Mouse (Mus musculus): ENCODE data around the gene Rcor1.

The Rcor1 gene

GRCm38 (mm10) chr12:111125666-111126065 lies 86.5 kb downstream of the Rcor1 start:
- no peak for DNase-seq (ENCODE audit: low spot score in 2 of 2)

GRCm38 (mm10) chr12:111134169-111134568 lies 95.0 kb downstream of the Rcor1 start:
- no peak for DNase-seq (ENCODE audit: low spot score in 2 of 2)

GRCm38 (mm10) chr12:111134791-111135733 lies 95.9 kb downstream of the Rcor1 start:
- DNase-seq (ENCODE audit: low spot score in 2 of 2), result no peak

GRCm38 (mm10) chr12:111135953-111136352 lies 96.8 kb downstream of the Rcor1 start:
- no peak for DNase-seq (ENCODE audit: low spot score in 2 of 2)

- DNase-seq (ENCODE audit: low spot score in 2 of 2), result no peak
Observed at GRCm38 (mm10) chr12:111137079-111137478, 97.9 kb downstream of the Rcor1 start.

- no peak for DNase-seq (ENCODE audit: low spot score in 2 of 2)
Observed at GRCm38 (mm10) chr12:111143005-111143508, 103.9 kb downstream of the Rcor1 start.

GRCm38 (mm10) chr12:111143509-111144063 lies 104.4 kb downstream of the Rcor1 start:
- no peak for DNase-seq (ENCODE audit: low spot score in 2 of 2)

GRCm38 (mm10) chr12:111144598-111144997 lies 105.4 kb downstream of the Rcor1 start:
- DNase-seq (ENCODE audit: low spot score in 2 of 2), result no peak

GRCm38 (mm10) chr12:111145269-111145668 lies 106.1 kb downstream of the Rcor1 start:
- DNase-seq (ENCODE audit: low spot score in 2 of 2), result peak; percentile 51 to 65

GRCm38 (mm10) chr12:111149495-111150235 lies 110.5 kb downstream of the Rcor1 start:
- DNase-seq (ENCODE audit: low spot score in 2 of 2), result no peak

GRCm38 (mm10) chr12:111150236-111150596 lies 111.1 kb downstream of the Rcor1 start:
- DNase-seq (ENCODE audit: low spot score in 2 of 2), result no peak

GRCm38 (mm10) chr12:111151422-111152156 lies 112.4 kb downstream of the Rcor1 start:
- no peak for DNase-seq (ENCODE audit: low spot score in 2 of 2)

GRCm38 (mm10) chr12:111152579-111152978 lies 113.4 kb downstream of the Rcor1 start:
- DNase-seq (ENCODE audit: low spot score in 2 of 2), result no peak

GRCm38 (mm10) chr12:111152981-111153710 lies 114.0 kb downstream of the Rcor1 start:
- DNase-seq (ENCODE audit: low spot score in 2 of 2), result no peak

GRCm38 (mm10) chr12:111153946-111154345 lies 114.8 kb downstream of the Rcor1 start:
- no peak for DNase-seq (ENCODE audit: low spot score in 2 of 2)

- no peak for DNase-seq (ENCODE audit: low spot score in 2 of 2)
Observed at GRCm38 (mm10) chr12:111154641-111155040, 115.5 kb downstream of the Rcor1 start.

- DNase-seq (ENCODE audit: low spot score in 2 of 2), result no peak
Observed at GRCm38 (mm10) chr12:111155756-111156155, 116.6 kb downstream of the Rcor1 start.

- no peak for DNase-seq (ENCODE audit: low spot score in 2 of 2)
Observed at GRCm38 (mm10) chr12:111159659-111160428, 120.7 kb downstream of the Rcor1 start.

GRCm38 (mm10) chr12:111160871-111161270 lies 121.7 kb downstream of the Rcor1 start:
- no peak for DNase-seq (ENCODE audit: low spot score in 2 of 2)

- no peak for DNase-seq (ENCODE audit: low spot score in 2 of 2)
Observed at GRCm38 (mm10) chr12:111161943-111162311, 122.8 kb downstream of the Rcor1 start.
